Mouse (Mus musculus): ENCODE measurements around the gene D3Ertd254e. TPM values are rescaled to one million over a fixed set of nuclear protein-coding genes. Genes with fewer than 3 reads are reported as not detected.

Gene D3Ertd254e
- total and polyA plus RNA-seq, 3 experiments = 3.0 to 5.8 (median 4.8) TPM

GRCm38 (mm10) chr3:36173761-36174160 is 22.9 kb downstream of the D3Ertd254e start:
- H3K27ac ChIP-seq (ENCODE audit: insufficient read depth, low read depth) = no peak overlapping the region
- no peaks in the 10 kb centered on the region for H3K9me3 ChIP-seq (replicated peaks; ENCODE audit: low read length)
- DNase-seq (ENCODE audit: extremely low read depth) = no peak
- H3K79me2 ChIP-seq (replicated peaks; ENCODE audit: control insufficient read depth, extremely low read depth, insufficient read depth, poor library complexity, severe bottlenecking) = no peaks in the 10 kb centered on the region
- H3K4me1 ChIP-seq (ENCODE audit: control insufficient read depth in 1 of 2, insufficient read depth in 2 of 2) = no peaks in the 10 kb centered on the region; a peak in 1 of 4 replicates
- no peak overlapping the region for H3K4me3 ChIP-seq (replicated peaks in 1 of 3; ENCODE audit: low read depth in 2 of 3, low read length in 2 of 3, poor library complexity in 1 of 3)
- peaks cover 0 to 11% of the 10 kb centered on the region in 2 experiments for H3K36me3 ChIP-seq (replicated peaks in 1 of 2; ENCODE audit: control insufficient read depth in 1 of 2, insufficient read depth in 1 of 2, low read length in 1 of 2)
- no peak overlapping the region for H3K9ac ChIP-seq (ENCODE audit: insufficient read depth, low read depth)
- no peaks in the 10 kb centered on the region for H3K27me3 ChIP-seq (replicated peaks)
- no peak overlapping the region for H3K4me2 ChIP-seq (ENCODE audit: insufficient read depth, low read depth, poor library complexity, severe bottlenecking)
- TF ChIP-seq TCF12 (IDR thresholded peaks at IDR 0.05; ENCODE audit: low read depth, low read length) = no peak
- TF ChIP-seq CHD2 (IDR thresholded peaks at IDR 0.05; ENCODE audit: low read length) = no peak
- no peak for TF ChIP-seq MAX (IDR thresholded peaks at IDR 0.05; ENCODE audit: low read length)
- no peak for TF ChIP-seq KAT2A (IDR thresholded peaks at IDR 0.05; ENCODE audit: insufficient replicate concordance, low read length)
- TF ChIP-seq RAD21 (IDR thresholded peaks at IDR 0.05; ENCODE audit: low read depth, low read length) = no peak
- dilution Hi-C loops (cut with MboI; ENCODE audit: extremely low pct_ligation_motif_present, extremely low pct_unique_long_range_greater_than_20kb, low sequenced_read_pairs) = no loop called here
- in situ Hi-C loops (cut with MboI; ENCODE audit: low pct_ligation_motif_present, low pct_unique_long_range_greater_than_20kb, low sequenced_read_pairs) = no loop called here

GRCm38 (mm10) chr3:36181519-36181918 is 30.7 kb downstream of the D3Ertd254e start:
- Histone ChIP-seq H3K9ac (ENCODE audit: insufficient read depth, low read depth) (no peak overlapping the region), H3K27ac (ENCODE audit: insufficient read depth, low read depth) (no peak overlapping the region), H3K27me3 (replicated peaks) (no peaks in the 10 kb centered on the region), H3K9me3 (replicated peaks; ENCODE audit: low read length) (no peaks in the 10 kb centered on the region), H3K36me3 (replicated peaks in 1 of 2; ENCODE audit: control insufficient read depth in 1 of 2, insufficient read depth in 1 of 2, low read length in 1 of 2) (no peaks in the 10 kb centered on the region), H3K4me1 (ENCODE audit: control insufficient read depth in 1 of 2, insufficient read depth in 2 of 2) (0 out of 4 replicates have a peak, but pooled peaks cover 0 to 2% of the 10 kb centered on the region in 2 experiments), H3K4me2 (ENCODE audit: insufficient read depth, low read depth, poor library complexity, severe bottlenecking) (no peak overlapping the region), H3K79me2 (replicated peaks; ENCODE audit: control insufficient read depth, extremely low read depth, insufficient read depth, poor library complexity, severe bottlenecking) (no peaks in the 10 kb centered on the region), H3K4me3 (replicated peaks in 1 of 3; ENCODE audit: low read depth in 2 of 3, low read length in 2 of 3, poor library complexity in 1 of 3) (no peak overlapping the region)
- TF ChIP-seq EP300 (IDR thresholded peaks at IDR 0.05; ENCODE audit: low read length) (no peak), RAD21 (IDR thresholded peaks at IDR 0.05; ENCODE audit: low read depth, low read length) (peak; percentile 65), JUN (IDR thresholded peaks at IDR 0.05; ENCODE audit: insufficient read depth, low read depth, low read length) (no peak), CHD1 (IDR thresholded peaks at IDR 0.05; ENCODE audit: low read depth, low read length) (no peak), PAX5 (IDR thresholded peaks at IDR 0.05; ENCODE audit: low read length) (no peak), MAZ (IDR thresholded peaks at IDR 0.05; ENCODE audit: low read depth, low read length) (no peak), SIN3A (IDR thresholded peaks at IDR 0.05; ENCODE audit: low read length) (no peak), CTCF (conservative IDR thresholded peaks at IDR 0.05 in 1 of 2, IDR thresholded peaks at IDR 0.05 in 1 of 2; ENCODE audit: low read depth in 2 of 2, low read length in 2 of 2) (peak in 1 of 2 experiments; percentile 76; a peak in 3 of 4 replicates), MAFK (IDR thresholded peaks at IDR 0.05; ENCODE audit: insufficient replicate concordance, low read length) (no peak), ZKSCAN1 (IDR thresholded peaks at IDR 0.05; ENCODE audit: borderline replicate concordance, low read depth, low read length) (no peak), SMC3 (IDR thresholded peaks at IDR 0.05; ENCODE audit: low read depth, low read length) (peak; percentile 63), RCOR1 (conservative IDR thresholded peaks at IDR 0.05; ENCODE audit: low read depth, low read length) (no peak), ZNF384 (IDR thresholded peaks at IDR 0.05; ENCODE audit: low read depth, low read length) (no peak), MAX (IDR thresholded peaks at IDR 0.05; ENCODE audit: low read length) (no peak), E2F4 (IDR thresholded peaks at IDR 0.05; ENCODE audit: insufficient replicate concordance, low read depth, low read length) (no peak), TCF12 (IDR thresholded peaks at IDR 0.05; ENCODE audit: low read depth, low read length) (no peak)
- dilution Hi-C loops (cut with MboI; ENCODE audit: extremely low pct_ligation_motif_present, extremely low pct_unique_long_range_greater_than_20kb, low sequenced_read_pairs) = no loop called here
- DNase-seq (ENCODE audit: extremely low read depth) = peak; percentile 41
- in situ Hi-C loops (cut with MboI; ENCODE audit: low pct_ligation_motif_present, low pct_unique_long_range_greater_than_20kb, low sequenced_read_pairs) = no loop called here

Data from CH12.LX (cell line).